Mouse (Mus musculus) stomach, postnatal 0 days (tissue): Measurements from ENCODE around the gene Adprhl1. TPM values are rescaled to one million over a fixed set of nuclear protein-coding genes. Genes with fewer than 3 reads are reported as not detected.

Experiments
- ATAC-seq: fragments of 200-750 bp; cut with Nextera tagmentation; 2 replicates; pipeline ENCODE4 v1.8.0; 2017; ENCODE audit not compliant: low FRiP score, low TSS enrichment
- DNase-seq: peaks from one replicate; pipeline ENCODE4 v3.0.0-alpha.2; 2016; ENCODE audit warnings: low spot score
- H3K27ac ChIP-seq: fragments of 300-500 bp; sonication (generic); replicated peaks from 2 replicates; pipeline ENCODE4 v1.5.1; 2014; ENCODE audit warnings: mild to moderate bottlenecking, control low read depth
- H3K27me3 ChIP-seq: fragments of 300-500 bp; sonication (generic); 2 replicates; pipeline ENCODE4 v1.6.1; 2014; ENCODE audit warnings: low read length; ENCODE audit not compliant: control insufficient read depth, insufficient read depth
- H3K36me3 ChIP-seq: fragments of 300-500 bp; sonication (generic); 2 replicates; pipeline ENCODE4 v1.6.1; 2014; ENCODE audit warnings: low read length, mixed read lengths; ENCODE audit not compliant: control insufficient read depth, insufficient read depth
- H3K4me1 ChIP-seq: fragments of 300-500 bp; sonication (generic); replicated peaks from 2 replicates; pipeline ENCODE4 v1.6.1; 2014; ENCODE audit warnings: antibody characterized with exemption; ENCODE audit not compliant: control insufficient read depth, insufficient read depth
- H3K4me2 ChIP-seq: fragments of 300-500 bp; sonication (generic); replicated peaks from 2 replicates; pipeline ENCODE4 v1.6.1; 2014; ENCODE audit warnings: low read depth, mild to moderate bottlenecking, control low read depth, moderate library complexity
- H3K4me3 ChIP-seq: fragments of 300-500 bp; sonication (generic); 2 replicates; pipeline ENCODE4 v1.5.1; 2014; ENCODE audit warnings: low read depth, low read length, control low read depth
- H3K9ac ChIP-seq: fragments of 300-500 bp; sonication (generic); 2 replicates; pipeline ENCODE4 v1.6.1; 2014; ENCODE audit warnings: mild to moderate bottlenecking, low read length, control low read depth, mixed read lengths
- H3K9me3 ChIP-seq: fragments of 300-500 bp; sonication (generic); 2 replicates; pipeline ENCODE4 v1.6.1; 2016; ENCODE audit warnings: low read length; ENCODE audit not compliant: control insufficient read depth
- CTCF ChIP-seq: IDR thresholded peaks from 2 replicates; pipeline ENCODE4 v1.5.1; 2016; ENCODE audit warnings: antibody characterized with exemption, low read depth, mild to moderate bottlenecking, moderate library complexity
- EP300 ChIP-seq: optimal IDR thresholded peaks from 2 replicates; pipeline ENCODE3; 2016; ENCODE audit warnings: antibody characterized with exemption
- WGBS: fragments of 180-500 bp; shearing (Covaris S2); extraction: QIAGEN DNeasy Blood & Tissue Kit; methylation state at CpG from one replicate; pipeline ENCODE4 v1.1.7; 2014; 5-methylcytosine and 5-hydroxymethylcytosine counted together
- polyA plus RNA-seq: library from polyadenylated mRNA; unstranded; fragments of >200 nt; fragmentation: Nextera tagmentation; extraction: Ambion mirVana; gene quantifications from 2 replicates; pipeline ENCODE4 v1.2.1, GENCODE M21; 2015

The Adprhl1 gene
- polyA plus RNA-seq, 1 experiment from 2014 or later, result 0.42 TPM

GRCm38 (mm10) chr8:13188052-13188555 is 65.9 kb downstream of the Adprhl1 start:
- Histone ChIP-seq H3K27me3 (no peaks in the 10 kb centered on the region), H3K27ac (no peak overlapping the region), H3K9me3 (no peaks in the 10 kb centered on the region), H3K4me1 (no peaks in the 10 kb centered on the region), H3K9ac (no peak overlapping the region), H3K36me3 (no peaks in the 10 kb centered on the region), H3K4me3 (no peak overlapping the region), H3K4me2 (no peak overlapping the region)
- DNase-seq (no peak), ATAC-seq (no peak)
- 90% methylated on average over 13 of the region's 13 CpGs for WGBS
- TF ChIP-seq EP300 (no peak), CTCF (no peak)

- DNase-seq (no peak), ATAC-seq (no peak)
- TF ChIP-seq EP300, result no peak
- Histone ChIP-seq H3K27me3 (no peaks in the 10 kb centered on the region), H3K27ac (no peak overlapping the region), H3K36me3 (no peaks in the 10 kb centered on the region), H3K4me2 (no peak overlapping the region), H3K9me3 (no peaks in the 10 kb centered on the region), H3K9ac (no peak overlapping the region), H3K4me1 (no peaks in the 10 kb centered on the region), H3K4me3 (no peak overlapping the region)
- 69% methylated on average over 7 of the region's 7 CpGs for WGBS
Measured at GRCm38 (mm10) chr8:13187638-13188037, 66.3 kb downstream of the Adprhl1 start.

GRCm38 (mm10) chr8:13187229-13187628 is 66.7 kb downstream of the Adprhl1 start:
- Histone ChIP-seq H3K4me1 (no peaks in the 10 kb centered on the region), H3K4me2 (no peak overlapping the region), H3K27me3 (no peaks in the 10 kb centered on the region), H3K27ac (no peak overlapping the region), H3K36me3 (no peaks in the 10 kb centered on the region), H3K9ac (no peak overlapping the region), H3K4me3 (no peak overlapping the region), H3K9me3 (no peaks in the 10 kb centered on the region)
- TF ChIP-seq EP300 (no peak), CTCF (no peak)
- ATAC-seq, result no peak
- WGBS, result 83% methylated on average over 9 of the region's 9 CpGs
- no peak for DNase-seq

GRCm38 (mm10) chr8:13186819-13187218 is 67.1 kb downstream of the Adprhl1 start:
- WGBS, result 79% methylated on average over 8 of the region's 8 CpGs
- H3K9ac ChIP-seq, result no peak overlapping the region
- H3K27ac ChIP-seq, result no peak overlapping the region
- H3K9me3 ChIP-seq, result no peaks in the 10 kb centered on the region
- H3K4me1 ChIP-seq, result no peaks in the 10 kb centered on the region
- H3K27me3 ChIP-seq, result no peaks in the 10 kb centered on the region
- no peaks in the 10 kb centered on the region for H3K36me3 ChIP-seq
- DNase-seq (no peak), ATAC-seq (no peak)
- H3K4me3 ChIP-seq, result no peak overlapping the region
- TF ChIP-seq CTCF (no peak), EP300 (no peak)
- no peak overlapping the region for H3K4me2 ChIP-seq

GRCm38 (mm10) chr8:13181691-13181976 is 72.3 kb downstream of the Adprhl1 start:
- Histone ChIP-seq H3K4me2 (no peak overlapping the region), H3K9ac (no peak overlapping the region), H3K36me3 (peaks cover 3% of the 10 kb centered on the region; the same call in 1 of the 2 replicates), H3K4me1 (no peaks in the 10 kb centered on the region), H3K4me3 (no peak overlapping the region), H3K27ac (no peak overlapping the region), H3K9me3 (no peaks in the 10 kb centered on the region), H3K27me3 (no peaks in the 10 kb centered on the region)
- ATAC-seq (no peak), DNase-seq (no peak)
- 36% methylated on average over 2 of the region's 2 CpGs for WGBS
- no peak for TF ChIP-seq CTCF
- no peak for TF ChIP-seq EP300

GRCm38 (mm10) chr8:13180911-13181690 is 72.9 kb downstream of the Adprhl1 start:
- ATAC-seq (no peak), DNase-seq (no peak)
- Histone ChIP-seq H3K27ac (no peak overlapping the region), H3K4me2 (no peak overlapping the region), H3K36me3 (peaks cover 7% of the 10 kb centered on the region), H3K27me3 (no peaks in the 10 kb centered on the region), H3K4me3 (no peak overlapping the region), H3K9me3 (no peaks in the 10 kb centered on the region), H3K4me1 (no peaks in the 10 kb centered on the region), H3K9ac (no peak overlapping the region)
- TF ChIP-seq CTCF (no peak), EP300 (no peak)
- 63% methylated on average over 18 of the region's 18 CpGs for WGBS
